Mouse (Mus musculus): Measurements from ENCODE around the gene Ptchd4. TPM values are rescaled to one million over a fixed set of nuclear protein-coding genes. Genes with fewer than 3 reads are reported as not detected.

Ptchd4 gene
- polyA plus RNA-seq, 1 experiment from 2014 or later = 13.3 TPM

DNA sequence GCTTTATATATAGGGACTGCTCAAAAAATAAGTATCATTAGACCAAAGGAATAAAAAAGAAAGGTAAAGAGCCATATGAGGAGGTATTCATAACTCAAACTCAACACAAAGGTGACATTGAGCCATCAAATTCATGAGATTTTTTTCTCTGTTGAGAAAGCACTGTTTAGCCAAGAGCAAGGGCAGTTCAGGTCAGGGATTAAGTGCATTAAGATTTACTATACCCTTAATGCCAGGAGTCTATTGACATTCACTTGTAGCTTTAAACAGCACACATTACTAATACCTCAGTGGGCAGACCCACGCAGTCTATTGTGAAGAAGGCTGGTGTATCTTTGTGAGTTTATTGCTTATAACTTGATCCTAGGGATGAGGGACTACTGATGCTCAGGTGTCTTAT, 49.0 kb downstream of the Ptchd4 start:
- ATAC-seq = no peak
- H3K4me2 ChIP-seq (ENCODE audit: low read length) = no peak overlapping the region
- no peaks in the 10 kb centered on the region for H3K27me3 ChIP-seq (ENCODE audit: control insufficient read depth, insufficient read depth, low read depth, low read length)
- no peaks in the 10 kb centered on the region for H3K9me3 ChIP-seq (replicated peaks; ENCODE audit: control insufficient read depth, low read length, poor library complexity, severe bottlenecking)
- no peak overlapping the region for H3K27ac ChIP-seq (ENCODE audit: low read length)
- no peaks in the 10 kb centered on the region; the same call in 1 of the 2 replicates for H3K4me1 ChIP-seq (ENCODE audit: control insufficient read depth, insufficient read depth, low read length)
- no peak overlapping the region for H3K4me3 ChIP-seq (ENCODE audit: low read depth, low read length)
- H3K9ac ChIP-seq (ENCODE audit: low read depth, low read length) = no peak overlapping the region
- 57% methylated on average over 1 of the region's 1 CpGs for WGBS
- no peaks in the 10 kb centered on the region for H3K36me3 ChIP-seq (ENCODE audit: control insufficient read depth, insufficient read depth, low read length)

DNA sequence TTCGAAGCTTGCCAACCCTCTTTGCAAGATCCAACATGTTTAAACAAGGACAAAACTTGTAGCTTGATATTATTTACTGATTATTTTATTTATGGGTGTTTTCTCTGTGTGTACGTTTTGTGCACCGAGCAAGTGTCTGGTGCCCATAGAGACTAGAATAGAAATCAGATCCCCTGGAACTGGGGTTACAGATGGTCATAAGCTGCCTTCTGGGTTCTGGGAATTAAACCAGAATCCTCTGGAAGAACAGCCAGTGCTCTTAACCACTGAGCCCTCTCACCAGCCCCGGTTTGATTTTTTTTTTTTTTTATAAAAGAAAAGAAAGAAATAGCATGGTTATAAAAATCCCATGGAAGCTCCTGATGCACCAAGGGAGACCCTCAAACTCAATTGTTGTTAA, 59.1 kb downstream of the Ptchd4 start:
- no peak for ATAC-seq
- H3K9me3 ChIP-seq (replicated peaks; ENCODE audit: control insufficient read depth, low read length, poor library complexity, severe bottlenecking) = no peaks in the 10 kb centered on the region

GRCm38 (mm10) chr17:42393086-42393485, 77.3 kb downstream of the Ptchd4 start:
- H3K4me1 ChIP-seq (ENCODE audit: control insufficient read depth, insufficient read depth, low read length) = no peaks in the 10 kb centered on the region
- H3K9me3 ChIP-seq (replicated peaks; ENCODE audit: control insufficient read depth, low read length, poor library complexity, severe bottlenecking) = no peaks in the 10 kb centered on the region
- no peak overlapping the region for H3K4me2 ChIP-seq (ENCODE audit: low read length)
- no peak overlapping the region for H3K27ac ChIP-seq (ENCODE audit: low read length)
- H3K4me3 ChIP-seq (ENCODE audit: low read depth, low read length) = no peak overlapping the region
- H3K36me3 ChIP-seq (ENCODE audit: control insufficient read depth, insufficient read depth, low read length) = no peaks in the 10 kb centered on the region
- no peaks in the 10 kb centered on the region for H3K27me3 ChIP-seq (ENCODE audit: control insufficient read depth, insufficient read depth, low read depth, low read length)
- ATAC-seq = no peak
- no peak overlapping the region for H3K9ac ChIP-seq (ENCODE audit: low read depth, low read length)

More for the DNA sequence above, 59.1 kb downstream of the Ptchd4 start:
- H3K36me3 ChIP-seq (ENCODE audit: control insufficient read depth, insufficient read depth, low read length) = no peaks in the 10 kb centered on the region
- H3K4me1 ChIP-seq (ENCODE audit: control insufficient read depth, insufficient read depth, low read length) = no peaks in the 10 kb centered on the region
- H3K27me3 ChIP-seq (ENCODE audit: control insufficient read depth, insufficient read depth, low read depth, low read length) = no peaks in the 10 kb centered on the region
- H3K4me2 ChIP-seq (ENCODE audit: low read length) = no peak overlapping the region
- WGBS = 92% methylated on average over 4 of the region's 4 CpGs
- H3K4me3 ChIP-seq (ENCODE audit: low read depth, low read length) = no peak overlapping the region
- no peak overlapping the region for H3K27ac ChIP-seq (ENCODE audit: low read length)
- H3K9ac ChIP-seq (ENCODE audit: low read depth, low read length) = no peak overlapping the region

- no peaks in the 10 kb centered on the region for H3K9me3 ChIP-seq (replicated peaks; ENCODE audit: control insufficient read depth, low read length, poor library complexity, severe bottlenecking)
- no peaks in the 10 kb centered on the region for H3K4me1 ChIP-seq (ENCODE audit: control insufficient read depth, insufficient read depth, low read length)
- WGBS = 96% methylated on average over 3 of the region's 3 CpGs
- no peak overlapping the region for H3K9ac ChIP-seq (ENCODE audit: low read depth, low read length)
- H3K4me2 ChIP-seq (ENCODE audit: low read length) = no peak overlapping the region
- H3K36me3 ChIP-seq (ENCODE audit: control insufficient read depth, insufficient read depth, low read length) = no peaks in the 10 kb centered on the region
- H3K27ac ChIP-seq (ENCODE audit: low read length) = no peak overlapping the region
- no peak for ATAC-seq
- H3K27me3 ChIP-seq (ENCODE audit: control insufficient read depth, insufficient read depth, low read depth, low read length) = no peaks in the 10 kb centered on the region
- H3K4me3 ChIP-seq (ENCODE audit: low read depth, low read length) = no peak overlapping the region
Measured at GRCm38 (mm10) chr17:42395299-42395698, 79.6 kb downstream of the Ptchd4 start.

DNA sequence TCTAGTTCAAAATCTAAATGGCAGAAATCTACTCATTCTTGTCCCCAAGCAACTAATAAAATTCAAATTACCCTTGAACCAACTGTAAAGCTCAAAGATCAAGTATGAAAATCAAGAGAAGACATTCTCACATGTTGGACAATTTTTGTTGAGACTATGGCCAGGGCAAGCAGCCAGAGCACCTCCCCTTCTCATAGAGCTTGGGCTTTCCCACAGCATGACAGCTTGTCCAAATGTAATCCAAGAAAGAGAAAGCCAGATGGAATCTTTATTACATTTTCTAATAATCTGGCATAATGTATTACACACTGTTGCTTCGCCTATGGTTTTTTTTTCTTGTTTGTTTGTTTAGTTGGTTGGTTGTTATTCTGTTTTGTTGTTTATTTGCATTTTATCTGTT, 102.7 kb downstream of the Ptchd4 start:
- no peaks in the 10 kb centered on the region for H3K36me3 ChIP-seq (ENCODE audit: control insufficient read depth, insufficient read depth, low read length)
- no peaks in the 10 kb centered on the region for H3K9me3 ChIP-seq (replicated peaks; ENCODE audit: control insufficient read depth, low read length, poor library complexity, severe bottlenecking)
- no peak overlapping the region for H3K9ac ChIP-seq (ENCODE audit: low read depth, low read length)
- H3K4me3 ChIP-seq (ENCODE audit: low read depth, low read length) = no peak overlapping the region
- no peak for ATAC-seq
- H3K4me2 ChIP-seq (ENCODE audit: low read length) = no peak overlapping the region
- 89% methylated on average over 1 of the region's 1 CpGs for WGBS
- no peaks in the 10 kb centered on the region for H3K27me3 ChIP-seq (ENCODE audit: control insufficient read depth, insufficient read depth, low read depth, low read length)
- H3K4me1 ChIP-seq (ENCODE audit: control insufficient read depth, insufficient read depth, low read length) = no peaks in the 10 kb centered on the region
- no peak overlapping the region for H3K27ac ChIP-seq (ENCODE audit: low read length)

DNA sequence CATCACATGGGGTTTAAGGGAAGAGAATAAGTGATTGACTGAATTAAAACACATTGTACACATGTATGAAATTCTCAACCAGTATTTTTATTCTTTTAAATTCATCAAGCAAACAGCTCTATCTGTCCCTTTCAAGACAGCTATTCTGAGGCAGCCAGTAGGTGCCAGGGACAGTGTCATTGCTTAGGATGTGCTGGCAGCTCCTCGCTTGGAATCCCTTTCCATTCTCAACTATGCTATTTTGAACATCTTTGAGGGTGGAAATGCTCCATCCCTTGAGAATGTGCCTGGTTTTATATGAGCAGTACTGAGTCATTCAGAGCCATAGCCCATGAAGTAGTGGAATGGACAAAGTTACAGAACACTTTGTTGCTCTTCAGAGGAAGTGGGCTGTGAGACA, 112.2 kb downstream of the Ptchd4 start:
- H3K9ac ChIP-seq (ENCODE audit: low read depth, low read length) = no peak overlapping the region
- H3K9me3 ChIP-seq (replicated peaks; ENCODE audit: control insufficient read depth, low read length, poor library complexity, severe bottlenecking) = no peaks in the 10 kb centered on the region
- no peaks in the 10 kb centered on the region for H3K27me3 ChIP-seq (ENCODE audit: control insufficient read depth, insufficient read depth, low read depth, low read length)
- no peak overlapping the region for H3K4me3 ChIP-seq (ENCODE audit: low read depth, low read length)
- no peaks in the 10 kb centered on the region for H3K4me1 ChIP-seq (ENCODE audit: control insufficient read depth, insufficient read depth, low read length)
- no peak overlapping the region for H3K4me2 ChIP-seq (ENCODE audit: low read length)
- H3K27ac ChIP-seq (ENCODE audit: low read length) = no peak overlapping the region
- no peak for ATAC-seq
- WGBS = 73% methylated on average over 1 of the region's 1 CpGs
- no peaks in the 10 kb centered on the region for H3K36me3 ChIP-seq (ENCODE audit: control insufficient read depth, insufficient read depth, low read length)

GRCm38 (mm10) chr17:42430380-42430779, 114.6 kb downstream of the Ptchd4 start:
- H3K9me3 ChIP-seq (replicated peaks; ENCODE audit: control insufficient read depth, low read length, poor library complexity, severe bottlenecking) = no peaks in the 10 kb centered on the region
- no peak overlapping the region for H3K4me2 ChIP-seq (ENCODE audit: low read length)
- H3K27me3 ChIP-seq (ENCODE audit: control insufficient read depth, insufficient read depth, low read depth, low read length) = no peaks in the 10 kb centered on the region
- H3K4me1 ChIP-seq (ENCODE audit: control insufficient read depth, insufficient read depth, low read length) = no peaks in the 10 kb centered on the region
- ATAC-seq = no peak
- 92% methylated on average over 2 of the region's 2 CpGs for WGBS
- H3K27ac ChIP-seq (ENCODE audit: low read length) = no peak overlapping the region
- H3K4me3 ChIP-seq (ENCODE audit: low read depth, low read length) = no peak overlapping the region
- H3K9ac ChIP-seq (ENCODE audit: low read depth, low read length) = no peak overlapping the region
- H3K36me3 ChIP-seq (ENCODE audit: control insufficient read depth, insufficient read depth, low read length) = no peaks in the 10 kb centered on the region

GRCm38 (mm10) chr17:42452235-42452634, 136.5 kb downstream of the Ptchd4 start:
- no peaks in the 10 kb centered on the region for H3K4me1 ChIP-seq (ENCODE audit: control insufficient read depth, insufficient read depth, low read length)
- H3K9me3 ChIP-seq (replicated peaks; ENCODE audit: control insufficient read depth, low read length, poor library complexity, severe bottlenecking) = no peaks in the 10 kb centered on the region
- no peak overlapping the region for H3K4me2 ChIP-seq (ENCODE audit: low read length)
- H3K4me3 ChIP-seq (ENCODE audit: low read depth, low read length) = no peak overlapping the region
- no peak overlapping the region for H3K9ac ChIP-seq (ENCODE audit: low read depth, low read length)
- no peak for ATAC-seq
- H3K27me3 ChIP-seq (ENCODE audit: control insufficient read depth, insufficient read depth, low read depth, low read length) = no peaks in the 10 kb centered on the region
- H3K36me3 ChIP-seq (ENCODE audit: control insufficient read depth, insufficient read depth, low read length) = no peaks in the 10 kb centered on the region
- WGBS = 94% methylated on average over 2 of the region's 2 CpGs
- H3K27ac ChIP-seq (ENCODE audit: low read length) = no peak overlapping the region

- Histone ChIP-seq H3K9me3 (replicated peaks; ENCODE audit: control insufficient read depth, low read length, poor library complexity, severe bottlenecking) (no peaks in the 10 kb centered on the region), H3K27me3 (ENCODE audit: control insufficient read depth, insufficient read depth, low read depth, low read length) (no peaks in the 10 kb centered on the region), H3K4me1 (ENCODE audit: control insufficient read depth, insufficient read depth, low read length) (no peaks in the 10 kb centered on the region), H3K9ac (ENCODE audit: low read depth, low read length) (no peak overlapping the region), H3K27ac (ENCODE audit: low read length) (no peak overlapping the region), H3K36me3 (ENCODE audit: control insufficient read depth, insufficient read depth, low read length) (no peaks in the 10 kb centered on the region), H3K4me2 (ENCODE audit: low read length) (no peak overlapping the region), H3K4me3 (ENCODE audit: low read depth, low read length) (no peak overlapping the region)
- WGBS = 78% methylated on average over 2 of the region's 2 CpGs
- ATAC-seq = no peak
Measured at GRCm38 (mm10) chr17:42456441-42456840, 140.7 kb downstream of the Ptchd4 start.

DNA sequence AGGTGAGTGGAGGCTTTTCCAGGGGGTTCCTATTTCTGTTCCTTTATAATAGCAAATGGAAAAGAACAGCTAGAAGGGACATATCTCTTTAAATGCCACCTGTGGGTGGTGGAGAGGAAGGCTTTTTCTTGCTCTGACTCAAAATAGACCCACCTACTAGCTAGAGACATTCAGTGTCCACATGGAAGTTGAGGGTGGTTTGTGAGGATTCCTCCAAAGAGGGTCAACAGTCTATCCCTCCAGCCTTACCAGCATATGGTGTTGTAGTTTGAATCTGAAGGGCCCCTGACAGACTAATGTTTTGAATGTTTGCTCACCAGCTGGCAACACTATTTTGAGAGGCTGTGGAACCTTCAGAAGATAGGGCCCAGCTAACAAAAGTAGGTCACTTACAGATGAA, 147.0 kb downstream of the Ptchd4 start:
- H3K36me3 ChIP-seq (ENCODE audit: control insufficient read depth, insufficient read depth, low read length) = no peaks in the 10 kb centered on the region
- H3K9ac ChIP-seq (ENCODE audit: low read depth, low read length) = no peak overlapping the region
- no peak overlapping the region for H3K27ac ChIP-seq (ENCODE audit: low read length)
- no peaks in the 10 kb centered on the region for H3K9me3 ChIP-seq (replicated peaks; ENCODE audit: control insufficient read depth, low read length, poor library complexity, severe bottlenecking)
- no peaks in the 10 kb centered on the region for H3K4me1 ChIP-seq (ENCODE audit: control insufficient read depth, insufficient read depth, low read length)
- H3K27me3 ChIP-seq (ENCODE audit: control insufficient read depth, insufficient read depth, low read depth, low read length) = no peaks in the 10 kb centered on the region
- H3K4me2 ChIP-seq (ENCODE audit: low read length) = no peak overlapping the region
- no peak for ATAC-seq
- H3K4me3 ChIP-seq (ENCODE audit: low read depth, low read length) = no peak overlapping the region
